Mouse (Mus musculus) monocyte, adult 2 months (primary cell): ENCODE measurements around the gene Cox5b.
A peak's percentile ranks its signal among the peaks of the same experiment; 100 is the strongest.

ENCODE experiments used
- DNase-seq, 2 experiments: peaks; one replicate each; pipeline ENCODE4 v3.0.0; 2022; ENCODE audit warnings: low spot score in 2 of 2, low read depth in 1 of 2

Gene Cox5b

DNA sequence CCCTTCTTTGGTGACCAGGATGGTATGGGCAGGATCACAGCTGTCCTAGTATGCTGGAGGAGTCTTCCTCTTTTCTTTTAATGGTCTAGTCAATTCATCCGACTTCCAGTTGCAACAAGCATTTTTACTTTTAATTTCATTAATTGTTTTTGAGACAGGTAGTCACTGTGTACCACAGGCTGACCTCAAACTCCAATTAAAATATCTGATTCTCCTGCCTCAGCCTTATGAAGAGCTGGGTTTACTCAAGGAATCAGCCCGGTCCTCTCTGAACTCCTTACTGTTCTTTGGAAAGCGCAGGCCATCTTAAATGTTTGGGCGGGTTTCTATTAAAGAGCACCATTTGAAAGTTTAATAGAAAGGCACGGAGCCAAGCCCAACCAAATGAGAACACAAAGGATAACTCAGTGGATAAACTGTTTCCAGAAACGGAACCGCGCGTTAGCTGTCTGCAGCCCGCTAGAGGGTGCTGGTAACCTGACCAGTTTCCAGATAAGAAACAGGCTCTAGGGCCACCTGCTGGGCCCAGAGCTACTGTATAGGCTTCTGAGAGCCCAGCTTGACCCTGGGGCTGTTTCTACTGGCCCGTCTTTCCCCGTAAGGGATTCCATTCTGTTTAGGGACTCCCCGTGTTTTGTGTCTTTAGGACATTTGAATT, 7.3 kb upstream of the Cox5b start:
- peak in 1 of 2 experiments; percentile 36 for DNase-seq

- no peak for DNase-seq
Observed at GRCm38 (mm10) chr1:36690671-36691235, 496 bp upstream of the Cox5b start.

- no peak for DNase-seq
Observed at GRCm38 (mm10) chr1:36694871-36695270, 3.6 kb downstream of the Cox5b start.

DNA sequence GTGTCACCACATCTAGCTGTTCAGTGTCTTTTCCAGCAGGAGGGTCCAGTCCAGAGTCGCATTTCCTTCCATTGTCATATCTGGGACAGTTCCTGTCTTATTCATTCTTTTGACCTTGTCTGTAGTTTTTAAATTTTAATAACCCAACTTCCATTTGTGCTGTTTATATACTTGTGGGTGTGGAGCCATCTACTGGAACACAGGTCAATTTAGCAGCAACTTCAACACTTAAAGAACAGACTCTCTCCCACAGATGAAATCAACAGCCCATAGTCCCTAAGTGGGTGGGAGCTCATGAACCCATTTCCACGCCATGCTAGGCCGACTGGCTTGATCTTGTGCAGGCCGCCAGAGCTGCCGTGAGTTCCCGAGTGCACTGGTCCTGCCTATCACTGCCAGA, 5.2 kb downstream of the Cox5b start:
- no peak for DNase-seq

GRCm38 (mm10) chr1:36697030-36697429, 5.8 kb downstream of the Cox5b start:
- DNase-seq = no peak

- no peak for DNase-seq
Observed at GRCm38 (mm10) chr1:36707166-36707565, 15.9 kb downstream of the Cox5b start.

DNA sequence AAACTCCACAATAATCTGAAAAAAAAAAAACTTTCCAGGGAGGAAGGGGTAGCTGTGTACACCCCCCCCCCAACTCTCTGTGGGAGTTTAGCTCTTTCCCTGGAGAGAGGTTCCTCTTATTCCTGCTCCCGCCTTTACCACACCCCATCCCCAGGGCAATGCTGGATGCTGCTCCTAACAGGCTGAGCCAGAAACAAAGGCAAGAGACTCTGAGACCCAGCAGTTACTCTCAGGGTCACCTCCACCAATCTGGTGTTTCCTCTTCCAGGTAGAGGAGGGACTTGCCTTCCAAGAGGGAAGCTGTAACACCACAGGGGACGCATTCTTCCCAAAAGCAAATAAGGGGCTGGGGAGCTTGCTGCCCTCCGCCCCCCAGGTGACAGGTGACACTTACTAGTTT, 16.5 kb downstream of the Cox5b start:
- DNase-seq = no peak

DNA sequence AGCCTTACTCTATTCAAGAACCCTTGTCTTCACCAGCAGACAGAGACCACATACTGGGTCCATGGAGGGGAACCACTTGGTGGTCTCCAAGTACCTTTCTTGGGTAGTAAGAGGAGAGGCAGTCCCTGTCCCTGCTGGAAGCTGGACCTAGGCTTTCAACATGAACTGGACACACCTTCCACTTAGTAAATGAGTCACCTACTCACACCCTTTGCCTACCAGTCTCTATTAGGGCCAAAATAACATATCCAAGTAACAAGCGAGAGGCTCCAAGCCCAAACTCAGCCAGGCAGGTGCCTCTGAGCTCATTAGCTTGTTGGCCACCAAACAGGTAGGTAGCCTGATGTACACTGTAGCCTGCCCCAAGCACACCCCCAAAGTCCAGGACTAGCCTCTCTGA, 17.4 kb downstream of the Cox5b start:
- no peak for DNase-seq

DNA sequence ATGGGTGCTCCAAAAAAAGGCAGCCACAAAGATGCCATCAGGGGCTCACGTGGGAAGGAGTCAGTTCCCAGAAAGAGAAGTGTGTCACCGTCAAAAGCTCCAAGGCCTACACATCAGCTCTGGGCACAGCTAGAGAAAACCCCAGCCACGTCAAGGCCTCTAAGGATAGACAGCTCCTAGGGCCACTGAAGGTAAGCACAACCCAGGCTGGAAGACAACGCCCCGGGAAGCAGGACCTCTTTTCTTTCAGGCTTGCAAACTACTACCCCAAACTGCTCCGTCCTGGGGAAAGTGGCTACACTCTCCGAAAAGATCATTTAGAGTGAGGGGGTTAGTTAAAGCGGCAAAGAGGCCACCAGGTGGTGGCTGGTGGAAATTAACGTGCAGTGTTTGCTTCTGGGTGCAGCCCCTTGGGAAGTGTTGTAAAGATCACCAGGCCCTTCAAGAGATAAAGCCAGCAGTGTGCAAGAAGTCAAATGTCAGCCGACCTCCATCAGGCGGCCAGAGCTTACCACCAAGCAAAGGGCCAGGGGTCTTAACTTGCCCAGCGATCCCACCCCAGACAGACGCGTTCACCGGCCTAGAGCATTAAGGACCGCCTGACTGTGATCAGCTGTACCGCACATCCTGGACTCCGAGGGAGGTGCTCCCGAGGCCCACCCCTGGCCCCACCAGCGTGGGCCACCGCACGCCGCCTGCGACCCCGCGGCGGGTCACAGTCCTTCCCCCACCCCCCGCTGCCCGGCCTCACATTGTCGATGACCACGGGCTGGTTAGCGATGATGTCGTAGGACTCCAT, 18.0 kb downstream of the Cox5b start:
- DNase-seq = peak in 1 of 2 experiments; percentile 12

DNA sequence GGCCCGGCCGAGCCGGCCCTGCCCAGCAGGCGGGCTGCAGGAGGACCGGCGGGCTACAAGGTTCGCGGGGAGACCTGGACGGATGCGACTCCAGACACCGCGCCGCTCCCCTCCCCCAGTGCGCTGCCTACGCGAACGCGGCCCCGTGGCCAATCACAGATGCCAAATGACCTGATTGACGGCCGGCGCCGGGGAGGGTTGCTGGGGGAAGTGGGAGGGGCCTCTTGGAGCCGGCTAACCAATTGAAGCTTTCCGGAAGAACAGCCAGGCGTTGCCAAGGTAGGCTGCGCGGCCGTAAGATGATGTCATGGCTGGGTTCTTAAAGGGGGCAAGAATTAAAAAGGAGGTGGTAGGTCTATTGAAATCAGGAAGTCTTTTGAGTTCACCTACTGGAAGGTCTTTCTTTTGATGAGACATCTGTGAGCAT, 18.6 kb downstream of the Cox5b start, which contains the start of gene 4933424G06Rik:
4933424G06Rik (plus strand) TSS at position 296 of the 427 bp plus-strand sequence.
- peak; percentile 92 to 95 for DNase-seq

- DNase-seq = no peak
Observed at GRCm38 (mm10) chr1:36711104-36711503, 19.9 kb downstream of the Cox5b start.

DNA sequence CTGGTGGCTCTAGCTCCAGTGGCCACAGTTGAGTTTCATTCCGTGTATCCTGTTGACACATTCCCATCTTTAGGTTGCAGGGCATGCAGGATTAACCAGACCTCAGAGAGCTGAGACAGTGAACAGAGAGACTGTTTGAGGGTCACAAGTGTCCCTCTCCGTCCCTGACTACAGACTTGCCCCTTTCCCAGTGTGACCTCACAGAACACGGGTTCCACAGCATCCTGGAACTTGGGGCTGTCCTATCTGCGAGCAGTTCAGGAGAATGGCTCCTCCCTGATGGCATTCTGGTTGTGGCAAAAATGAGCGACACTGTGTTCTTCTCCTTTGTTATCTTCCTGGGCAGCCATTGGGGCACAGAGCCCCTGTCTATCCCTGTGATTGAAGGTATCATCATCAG, 23.1 kb downstream of the Cox5b start, which contains the start of gene Actr1b:
Actr1b (minus strand) TSS at position 112 of the 400 bp plus-strand sequence.
- no peak for DNase-seq

DNA sequence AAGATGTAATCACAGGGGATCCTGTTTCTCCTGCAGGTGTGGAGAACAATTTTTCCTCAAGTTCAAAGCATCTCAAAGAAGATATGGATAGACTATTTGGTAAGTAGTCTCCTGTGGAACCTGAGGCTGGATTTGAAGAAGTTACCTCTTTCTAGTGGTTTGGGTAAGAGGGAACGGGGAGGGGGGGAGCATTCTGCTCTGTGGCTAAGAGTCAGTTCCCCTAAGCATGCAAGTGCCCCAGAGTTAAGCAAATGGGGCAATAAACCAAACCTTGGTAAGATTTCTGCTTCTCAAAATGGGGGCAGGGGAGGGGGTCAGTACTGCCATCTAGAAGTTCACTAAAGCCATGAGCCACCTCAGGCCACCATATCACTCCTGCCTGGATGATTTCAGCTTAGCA, 27.5 kb downstream of the Cox5b start:
- DNase-seq = no peak

DNA sequence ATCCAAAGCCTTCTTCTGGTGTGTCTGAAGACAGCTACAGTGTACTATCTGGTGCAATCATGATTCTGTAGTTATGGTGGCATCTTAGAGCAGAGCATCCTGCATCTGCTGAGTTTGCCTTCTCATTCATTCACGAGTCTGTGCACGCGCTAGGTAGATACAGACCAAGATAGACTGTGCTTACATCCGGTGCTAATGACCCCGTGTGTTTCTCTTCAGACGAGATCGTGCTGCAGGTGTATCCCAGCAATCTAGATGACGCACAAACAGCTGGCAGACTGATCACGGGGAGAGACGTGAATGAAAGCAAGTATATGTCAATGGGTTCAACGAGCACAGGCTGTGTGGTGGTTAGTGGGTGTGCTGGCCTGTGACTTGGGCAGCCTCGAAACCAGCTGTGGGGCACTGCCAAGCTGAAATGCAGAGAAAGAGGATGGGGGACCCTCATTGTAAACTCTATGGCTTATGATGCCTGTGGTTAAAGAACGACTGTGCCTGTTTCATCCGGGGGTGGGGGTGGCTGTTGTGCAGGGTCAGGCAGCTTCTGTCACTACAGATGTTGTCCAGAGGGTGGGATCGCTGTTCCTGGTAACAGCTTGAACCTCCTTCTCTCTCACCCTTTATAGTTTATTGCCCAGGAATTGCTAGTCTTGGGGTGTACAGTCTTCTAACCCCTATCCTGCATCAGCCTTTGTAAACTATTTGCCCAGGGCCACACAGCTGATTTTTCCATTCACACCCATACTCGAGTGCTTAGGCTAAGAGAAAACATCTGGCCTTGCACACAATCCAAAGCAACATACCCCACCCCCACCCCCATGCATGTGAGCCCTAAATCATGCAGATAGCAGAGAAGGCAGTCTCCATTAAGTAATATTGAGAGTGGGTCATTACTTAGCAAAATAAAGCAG, 32.2 kb downstream of the Cox5b start:
- DNase-seq = no peak

DNA sequence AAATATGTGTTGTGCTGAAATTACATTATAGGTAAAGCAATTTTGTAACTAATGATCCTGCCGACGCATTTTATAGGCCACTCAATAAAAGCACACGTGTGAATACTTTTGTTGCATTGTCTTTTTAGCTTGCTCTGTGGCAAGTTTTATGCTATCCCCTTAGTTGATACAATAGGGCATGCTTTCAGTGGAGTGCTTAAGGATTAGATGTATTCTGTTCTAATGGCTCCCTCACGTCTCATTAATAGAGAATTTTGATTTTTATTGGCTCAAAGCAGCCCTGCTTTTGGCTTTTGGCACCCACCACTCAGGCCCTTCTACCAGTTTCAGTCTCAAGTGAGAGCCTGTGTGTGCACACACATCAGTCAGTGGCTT, 32.8 kb downstream of the Cox5b start:
- DNase-seq = no peak

GRCm38 (mm10) chr1:36737300-36737699, 46.1 kb downstream of the Cox5b start:
- DNase-seq = peak; percentile 6 to 53

DNA sequence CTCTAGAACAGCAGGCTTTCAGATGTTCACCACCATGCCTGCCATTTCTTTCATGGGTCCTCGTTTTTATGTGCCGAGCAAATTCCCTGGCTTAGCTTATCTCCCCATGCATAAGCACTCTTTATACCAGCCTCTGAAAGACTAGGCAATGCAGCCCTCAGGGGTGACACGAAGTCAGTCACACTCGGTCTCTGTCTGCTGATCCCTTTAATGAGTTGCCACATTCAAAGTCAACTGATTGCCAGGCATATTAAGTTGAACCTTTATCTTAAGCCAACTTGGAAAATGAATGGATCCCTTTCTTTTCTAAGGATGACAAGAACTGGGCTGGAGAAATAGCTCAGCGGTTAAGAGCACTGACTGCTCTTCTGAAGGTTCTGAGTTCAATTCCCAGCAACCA, 48.0 kb downstream of the Cox5b start:
- no peak for DNase-seq

- no peak for DNase-seq
Observed at GRCm38 (mm10) chr1:36743046-36743445, 51.8 kb downstream of the Cox5b start.
